Mouse (Mus musculus): ENCODE measurements around the gene Eif3c.

DNA sequence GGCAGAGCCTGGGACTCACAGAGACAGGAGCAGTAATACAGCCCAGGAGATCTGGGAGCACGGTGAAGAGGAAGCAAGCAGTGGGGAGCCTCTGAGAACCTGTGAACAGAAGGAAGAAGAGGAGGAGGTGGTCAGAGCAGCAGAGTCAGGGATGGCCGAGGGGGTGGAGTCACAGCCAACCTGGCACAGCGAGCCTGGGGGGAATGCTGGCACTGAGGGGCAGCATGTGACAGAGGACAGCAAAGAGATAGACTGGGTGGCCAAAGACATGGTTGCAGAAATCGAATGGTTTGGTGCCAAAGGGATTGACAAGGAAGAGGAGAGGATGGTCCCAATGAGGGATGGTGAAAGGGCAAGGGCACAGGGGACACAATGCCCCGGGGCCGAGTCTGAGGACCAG lies 19.5 kb upstream of the Eif3c start, which contains the start of gene Cln3:
- TF ChIP-seq CTCF (IDR thresholded peaks at IDR 0.05; ENCODE audit: control insufficient read depth, insufficient read depth, insufficient replicate concordance, low read depth, low read length) (no peak), POLR2A (IDR thresholded peaks at IDR 0.05; ENCODE audit: control insufficient read depth, low read depth, low read length) (no peak)

Data from testis, adult 2 months (tissue).